Mouse (Mus musculus) limb, embryonic 12.5 days (tissue): ENCODE measurements around the gene Helq. TPM values are rescaled to one million over a fixed set of nuclear protein-coding genes. Genes with fewer than 3 reads are reported as not detected.

Source experiments
- ATAC-seq: fragments of 200-750 bp; cut with Nextera tagmentation; 2 replicates; pipeline ENCODE4 v1.8.0; 2017; ENCODE audit warnings: low read depth, moderate TSS enrichment; ENCODE audit not compliant: insufficient number of reproducible peaks, insufficient read depth, low FRiP score, low TSS enrichment
- H3K27ac ChIP-seq: fragments of 300-500 bp; sonication (generic); 2 replicates; pipeline ENCODE4 v1.5.1; 2016; ENCODE audit warnings: mild to moderate bottlenecking, moderate library complexity
- H3K27me3 ChIP-seq: fragments of 300-500 bp; sonication (generic); 2 replicates; pipeline ENCODE4 v1.6.1; 2016; ENCODE audit warnings: mild to moderate bottlenecking, moderate library complexity
- H3K36me3 ChIP-seq: fragments of 300-500 bp; sonication (generic); 2 replicates; pipeline ENCODE4 v1.6.1; 2016; ENCODE audit warnings: mild to moderate bottlenecking, moderate library complexity
- H3K4me1 ChIP-seq: fragments of 300-500 bp; sonication (generic); replicated peaks from 2 replicates; pipeline ENCODE4 v1.6.1; 2016
- H3K4me2 ChIP-seq: fragments of 300-500 bp; sonication (generic); 2 replicates; pipeline ENCODE4 v1.6.1; 2016; ENCODE audit warnings: mild to moderate bottlenecking, moderate library complexity
- H3K4me3 ChIP-seq: fragments of 300-500 bp; sonication (generic); replicated peaks from 2 replicates; pipeline ENCODE4 v1.5.1; 2016; ENCODE audit warnings: mild to moderate bottlenecking
- H3K9ac ChIP-seq: fragments of 300-500 bp; sonication (generic); replicated peaks from 2 replicates; pipeline ENCODE4 v1.6.1; 2016; ENCODE audit warnings: mild to moderate bottlenecking, moderate library complexity
- H3K9me3 ChIP-seq: fragments of 300-500 bp; sonication (generic); 2 replicates; pipeline ENCODE4 v1.6.1; 2016; ENCODE audit warnings: mild to moderate bottlenecking, moderate library complexity
- WGBS: fragments of 180-500 bp; shearing (Covaris S2); methylation state at CpG from one replicate; pipeline ENCODE4 v1.1.7; 2016; 5-methylcytosine and 5-hydroxymethylcytosine counted together
- polyA plus RNA-seq: library from polyadenylated mRNA; unstranded; fragments of >200 nt; fragmentation: Nextera tagmentation; extraction: Ambion mirVana; gene quantifications from 2 replicates; pipeline ENCODE4 v1.2.1, GENCODE M21; 2016

Helq gene
- polyA plus RNA-seq, result 25.6 and 26.6 TPM in 2 replicates

GRCm38 (mm10) chr5:100798165-100798860 is at the start of gene Helq, which contains the start of gene Mrps18c:
Helq (minus strand) TSS chr5:100798598.
Mrps18c (plus strand) TSS chr5:100798627.
- ATAC-seq, result peak; percentile 96
- H3K27me3 ChIP-seq, result no peaks in the 10 kb centered on the region
- H3K9me3 ChIP-seq, result no peaks in the 10 kb centered on the region
- peak within 1 kb of the TSS; percentile 78 for H3K9ac ChIP-seq
- peak within 1 kb of the TSS; percentile 93 for H3K4me2 ChIP-seq
- peak within 1 kb of the TSS; percentile 76 for H3K4me3 ChIP-seq
- H3K27ac ChIP-seq, result no peak within 1 kb of the TSS
- peaks cover 49% of the 10 kb centered on the region for H3K36me3 ChIP-seq
- under 1% methylated on average over 67 of the region's 67 CpGs for WGBS
- H3K4me1 ChIP-seq, result peaks cover 11% of the 10 kb centered on the region

- no peak overlapping the region; the same call in 1 of the 2 replicates for H3K9ac ChIP-seq
- peaks cover 5% of the 10 kb centered on the region; the same call in 1 of the 2 replicates for H3K9me3 ChIP-seq
- H3K27me3 ChIP-seq, result peaks cover 56% of the 10 kb centered on the region
- no peak overlapping the region for H3K27ac ChIP-seq
- ATAC-seq, result no peak
- H3K4me3 ChIP-seq, result peak overlapping the region; percentile 62
- peak overlapping the region; percentile 98 for H3K4me2 ChIP-seq
- WGBS, result 3% methylated on average over 2 of the region's 2 CpGs
- H3K36me3 ChIP-seq, result no peaks in the 10 kb centered on the region
- peaks cover 15% of the 10 kb centered on the region for H3K4me1 ChIP-seq
Measured at GRCm38 (mm10) chr5:100847143-100847542, 48.7 kb upstream of the Helq start.

GRCm38 (mm10) chr5:100846599-100846920 is 48.2 kb upstream of the Helq start:
- Histone ChIP-seq H3K9me3 (peaks cover 11% of the 10 kb centered on the region; the same call in 1 of the 2 replicates), H3K4me2 (peak overlapping the region; percentile 98), H3K9ac (peak overlapping the region; percentile 63), H3K4me3 (peak overlapping the region; percentile 62), H3K36me3 (no peaks in the 10 kb centered on the region), H3K27ac (no peak overlapping the region), H3K4me1 (peaks cover 15% of the 10 kb centered on the region), H3K27me3 (peaks cover 56% of the 10 kb centered on the region)
- no peak; the same call in 1 of the 2 replicates for ATAC-seq
- WGBS, result under 1% methylated on average over 22 of the region's 22 CpGs

GRCm38 (mm10) chr5:100845848-100846598 is 47.6 kb upstream of the Helq start:
- Histone ChIP-seq H3K27me3 (peaks cover 56% of the 10 kb centered on the region), H3K36me3 (no peaks in the 10 kb centered on the region), H3K27ac (no peak overlapping the region), H3K9me3 (peaks cover 12% of the 10 kb centered on the region; the same call in 1 of the 2 replicates), H3K9ac (peak overlapping the region; percentile 63), H3K4me3 (peak overlapping the region; percentile 62), H3K4me2 (peak overlapping the region; percentile 98), H3K4me1 (peaks cover 15% of the 10 kb centered on the region)
- WGBS, result 1% methylated on average over 52 of the region's 52 CpGs
- ATAC-seq, result peak; percentile 52

- H3K27me3 ChIP-seq, result peaks cover 56% of the 10 kb centered on the region
- peaks cover 12% of the 10 kb centered on the region; the same call in 1 of the 2 replicates for H3K9me3 ChIP-seq
- H3K4me1 ChIP-seq, result peaks cover 15% of the 10 kb centered on the region
- H3K27ac ChIP-seq, result no peak within 1 kb of the TSS
- peak within 1 kb of the TSS; percentile 63 for H3K9ac ChIP-seq
- H3K4me2 ChIP-seq, result peak within 1 kb of the TSS; percentile 98
- WGBS, result under 1% methylated on average over 16 of the region's 16 CpGs
- ATAC-seq, result no peak
- no peaks in the 10 kb centered on the region for H3K36me3 ChIP-seq
- H3K4me3 ChIP-seq, result peak within 1 kb of the TSS; percentile 62
Measured at GRCm38 (mm10) chr5:100845485-100845847, 47.1 kb upstream of the Helq start, which contains the start of gene Gpat3. Gpat3 (plus strand) TSS chr5:100845713.

- no peak overlapping the region for H3K27ac ChIP-seq
- peak; percentile 52; the same call in 1 of the 2 replicates for ATAC-seq
- peaks cover 15% of the 10 kb centered on the region for H3K4me1 ChIP-seq
- H3K9me3 ChIP-seq, result peaks cover 12% of the 10 kb centered on the region; the same call in 1 of the 2 replicates
- H3K4me3 ChIP-seq, result no peak overlapping the region
- H3K27me3 ChIP-seq, result peaks cover 56% of the 10 kb centered on the region
- no peak overlapping the region for H3K9ac ChIP-seq
- H3K36me3 ChIP-seq, result no peaks in the 10 kb centered on the region
- peak overlapping the region; percentile 98 for H3K4me2 ChIP-seq
- WGBS, result 42% methylated on average over 3 of the region's 3 CpGs
Measured at GRCm38 (mm10) chr5:100844485-100844884, 46.1 kb upstream of the Helq start.

GRCm38 (mm10) chr5:100837907-100838306 is 39.5 kb upstream of the Helq start:
- H3K9ac ChIP-seq, result no peak overlapping the region
- no peak overlapping the region for H3K4me3 ChIP-seq
- no peak overlapping the region for H3K4me2 ChIP-seq
- ATAC-seq, result no peak
- H3K27me3 ChIP-seq, result 0 out of 2 replicates have a peak, but pooled peaks cover 3% of the 10 kb centered on the region
- 0 out of 2 replicates have a peak, but pooled peaks cover 4% of the 10 kb centered on the region for H3K4me1 ChIP-seq
- H3K9me3 ChIP-seq, result peaks cover 12% of the 10 kb centered on the region; the same call in 1 of the 2 replicates
- 81% methylated on average over 7 of the region's 7 CpGs for WGBS
- no peak overlapping the region for H3K27ac ChIP-seq
- H3K36me3 ChIP-seq, result no peaks in the 10 kb centered on the region

GRCm38 (mm10) chr5:100835862-100836538 is 37.6 kb upstream of the Helq start:
- H3K9me3 ChIP-seq, result no peaks in the 10 kb centered on the region
- H3K27ac ChIP-seq, result 0 out of 2 replicates have a peak overlapping the region, but pooled peaks have one; percentile 23
- 0 out of 2 replicates have a peak, but pooled peaks cover 4% of the 10 kb centered on the region for H3K4me1 ChIP-seq
- ATAC-seq, result no peak
- no peak overlapping the region for H3K9ac ChIP-seq
- H3K4me2 ChIP-seq, result no peak overlapping the region
- H3K27me3 ChIP-seq, result 0 out of 2 replicates have a peak, but pooled peaks cover 3% of the 10 kb centered on the region
- 67% methylated on average over 9 of the region's 9 CpGs for WGBS
- H3K4me3 ChIP-seq, result no peak overlapping the region
- no peaks in the 10 kb centered on the region for H3K36me3 ChIP-seq

- Histone ChIP-seq H3K36me3 (no peaks in the 10 kb centered on the region), H3K4me2 (no peak overlapping the region), H3K27me3 (0 out of 2 replicates have a peak, but pooled peaks cover 3% of the 10 kb centered on the region), H3K4me3 (no peak overlapping the region), H3K4me1 (0 out of 2 replicates have a peak, but pooled peaks cover 4% of the 10 kb centered on the region), H3K27ac (no peak overlapping the region), H3K9me3 (no peaks in the 10 kb centered on the region), H3K9ac (no peak overlapping the region)
- WGBS, result 80% methylated on average over 2 of the region's 2 CpGs
- ATAC-seq, result no peak
Measured at GRCm38 (mm10) chr5:100833841-100834240, 35.4 kb upstream of the Helq start.

GRCm38 (mm10) chr5:100832680-100833079 is 34.3 kb upstream of the Helq start:
- H3K4me1 ChIP-seq, result 0 out of 2 replicates have a peak, but pooled peaks cover 4% of the 10 kb centered on the region
- no peaks in the 10 kb centered on the region for H3K36me3 ChIP-seq
- WGBS, result 86% methylated on average over 3 of the region's 3 CpGs
- H3K9ac ChIP-seq, result no peak overlapping the region
- 0 out of 2 replicates have a peak, but pooled peaks cover 3% of the 10 kb centered on the region for H3K27me3 ChIP-seq
- no peak for ATAC-seq
- no peak overlapping the region for H3K4me2 ChIP-seq
- H3K4me3 ChIP-seq, result no peak overlapping the region
- no peak overlapping the region for H3K27ac ChIP-seq
- no peaks in the 10 kb centered on the region for H3K9me3 ChIP-seq
